Mouse (Mus musculus) hindbrain, embryonic 16.5 days (tissue): ENCODE data around the gene Rflna. TPM values are rescaled to one million over a fixed set of nuclear protein-coding genes. Genes with fewer than 3 reads are reported as not detected.

Experiments
- ATAC-seq: fragments of 200-750 bp; cut with Nextera tagmentation; 2 replicates; pipeline ENCODE4 v1.8.0; 2017; ENCODE audit warnings: moderate TSS enrichment, moderate library complexity
- H3K27ac ChIP-seq: fragments of 300-500 bp; sonication (generic); 2 replicates; pipeline ENCODE4 v1.5.1; 2014; ENCODE audit warnings: low read depth, mild to moderate bottlenecking, control low read depth, low read length, moderate library complexity
- H3K27me3 ChIP-seq: fragments of 300-500 bp; sonication (generic); replicated peaks from 2 replicates; pipeline ENCODE4 v1.6.1; 2014; ENCODE audit warnings: low read length; ENCODE audit not compliant: control insufficient read depth, insufficient read depth
- H3K36me3 ChIP-seq: fragments of 300-500 bp; sonication (generic); 2 replicates; pipeline ENCODE4 v1.6.1; 2014; ENCODE audit warnings: mild to moderate bottlenecking, low read length, moderate library complexity, mixed read lengths; ENCODE audit not compliant: control insufficient read depth, insufficient read depth
- H3K4me1 ChIP-seq: fragments of 300-500 bp; sonication (generic); 2 replicates; pipeline ENCODE4 v1.6.1; 2014; ENCODE audit warnings: low read depth, low read length; ENCODE audit not compliant: control insufficient read depth, insufficient read depth
- H3K4me2 ChIP-seq: fragments of 300-500 bp; sonication (generic); 2 replicates; pipeline ENCODE4 v1.6.1; 2014; ENCODE audit warnings: mild to moderate bottlenecking, low read length, control low read depth, moderate library complexity
- H3K4me3 ChIP-seq: fragments of 300-500 bp; sonication (generic); 2 replicates; pipeline ENCODE4 v1.5.1; 2014; ENCODE audit warnings: mild to moderate bottlenecking, low read length, control low read depth, moderate library complexity
- H3K9ac ChIP-seq: fragments of 300-500 bp; sonication (generic); 2 replicates; pipeline ENCODE4 v1.6.1; 2014; ENCODE audit warnings: low read depth, mild to moderate bottlenecking, control low read depth, low read length, moderate library complexity
- H3K9me3 ChIP-seq: fragments of 300-500 bp; sonication (generic); 2 replicates; pipeline ENCODE4 v1.6.1; 2014; ENCODE audit warnings: mild to moderate bottlenecking, low read length, moderate library complexity; ENCODE audit not compliant: control insufficient read depth
- WGBS: fragments of 180-500 bp; shearing (Covaris S2); extraction: QIAGEN DNeasy Blood & Tissue Kit; methylation state at CpG from one replicate; pipeline ENCODE4 v1.1.7; 2014; 5-methylcytosine and 5-hydroxymethylcytosine counted together
- polyA plus RNA-seq: library from polyadenylated mRNA; unstranded; fragments of >200 nt; fragmentation: Nextera tagmentation; extraction: Ambion mirVana; gene quantifications from 2 replicates; pipeline ENCODE4 v1.2.1, GENCODE M21; 2015

The Rflna gene
- polyA plus RNA-seq, 1 experiment from 2014 or later = 6.9 TPM

DNA sequence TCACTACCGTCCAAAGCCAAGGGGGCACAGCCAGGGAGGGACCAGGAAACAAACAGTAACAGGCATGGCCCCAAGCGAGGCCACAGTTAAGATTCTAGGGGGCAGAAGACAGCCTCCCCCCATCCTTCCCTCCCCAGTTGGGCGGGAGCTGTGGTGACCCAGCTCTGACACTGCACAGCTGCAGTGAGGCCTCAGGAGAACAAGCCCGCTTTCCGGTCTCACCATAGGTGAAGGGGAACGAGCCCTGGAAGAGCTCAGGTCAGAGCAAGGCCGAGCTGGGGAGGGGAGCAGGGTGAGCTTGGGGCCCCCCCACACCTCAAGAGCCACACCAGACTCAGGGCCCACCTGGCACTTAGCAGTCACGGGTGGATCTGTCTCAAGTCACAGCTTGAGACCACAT lies 52.9 kb downstream of the Rflna start:
- Histone ChIP-seq H3K27me3 (no peaks in the 10 kb centered on the region), H3K4me3 (no peak overlapping the region)
- 50% methylated on average over 8 of the region's 8 CpGs for WGBS

DNA sequence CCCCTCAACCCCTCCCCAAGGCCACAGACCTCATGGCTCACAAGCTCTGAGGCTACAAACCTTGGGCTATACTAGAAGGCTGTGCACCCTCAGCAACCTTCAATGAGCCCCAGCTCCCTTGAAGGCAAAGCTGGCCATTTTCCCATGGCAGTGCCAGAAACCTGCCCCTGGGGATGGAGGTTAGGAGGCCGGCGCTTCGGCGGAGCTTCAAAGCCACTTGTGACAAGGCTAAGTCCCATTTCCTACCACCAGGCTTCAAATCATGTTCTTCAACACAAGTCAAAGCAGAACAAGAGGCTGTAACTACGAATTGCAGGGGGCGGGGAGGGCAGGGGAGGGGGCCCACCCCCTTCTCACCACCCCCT lies 53.3 kb downstream of the Rflna start:
- Histone ChIP-seq H3K9me3 (no peaks in the 10 kb centered on the region), H3K4me2 (peak overlapping the region; percentile 68), H3K36me3 (peaks cover 4% of the 10 kb centered on the region; the same call in 1 of the 2 replicates), H3K9ac (peak overlapping the region; percentile 12; the same call in 1 of the 2 replicates), H3K4me3 (no peak overlapping the region), H3K4me1 (peaks cover 41% of the 10 kb centered on the region), H3K27me3 (no peaks in the 10 kb centered on the region), H3K27ac (peak overlapping the region; percentile 10; the same call in 1 of the 2 replicates)
- WGBS = 3% methylated on average over 6 of the region's 6 CpGs
- ATAC-seq = no peak

More for the DNA sequence above, 52.9 kb downstream of the Rflna start:
- Histone ChIP-seq H3K4me1 (peaks cover 41% of the 10 kb centered on the region), H3K9me3 (no peaks in the 10 kb centered on the region), H3K27ac (no peak overlapping the region), H3K36me3 (peaks cover 4% of the 10 kb centered on the region; the same call in 1 of the 2 replicates), H3K4me2 (no peak overlapping the region; the same call in 1 of the 2 replicates), H3K9ac (0 out of 2 replicates have a peak overlapping the region, but pooled peaks have one; percentile 12)
- no peak for ATAC-seq

DNA sequence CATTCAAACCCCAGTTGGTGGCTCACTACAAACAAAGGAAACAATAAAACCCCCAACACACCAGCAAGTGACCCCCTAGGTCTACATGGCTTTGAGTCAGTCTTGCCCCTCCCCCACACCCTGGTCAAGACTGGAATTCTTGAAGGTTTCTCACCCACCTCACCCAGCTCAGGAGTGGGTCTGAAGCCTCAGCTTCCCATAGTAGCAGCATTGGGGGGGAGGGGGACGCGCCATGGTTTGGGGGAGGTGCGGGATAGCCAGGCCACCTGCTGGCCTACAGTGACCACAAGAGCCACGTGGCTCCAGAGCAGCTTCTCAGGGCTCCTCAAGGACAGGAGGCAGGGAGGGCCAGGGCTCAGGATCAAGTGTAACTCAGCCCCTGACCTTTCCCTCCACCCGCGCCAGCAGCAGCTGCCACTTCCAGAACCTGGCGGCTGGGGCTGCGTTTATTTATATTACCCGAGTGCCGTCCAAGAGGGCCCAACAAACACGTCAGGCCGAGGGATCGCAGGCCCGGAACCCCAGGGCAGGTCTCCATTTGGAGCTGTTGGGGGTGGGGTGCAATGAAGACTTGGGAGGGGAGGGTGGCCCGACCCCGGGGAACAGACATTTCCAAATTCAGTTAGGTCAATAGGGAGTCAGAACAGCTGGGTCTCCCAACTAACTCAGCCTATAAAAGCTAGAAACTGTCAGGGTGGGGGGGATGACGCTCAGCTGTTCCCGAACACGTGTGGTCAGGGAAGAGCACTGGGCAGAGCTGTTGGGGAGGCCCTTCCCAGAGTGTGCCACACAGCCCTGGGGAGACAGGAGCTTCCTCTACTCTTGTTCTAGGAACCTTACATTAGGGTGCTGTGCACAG lies 53.9 kb downstream of the Rflna start:
- Histone ChIP-seq H3K27ac (peak overlapping the region; percentile 70), H3K27me3 (no peaks in the 10 kb centered on the region), H3K36me3 (peaks cover 4% of the 10 kb centered on the region; the same call in 1 of the 2 replicates), H3K9ac (peak overlapping the region; percentile 63), H3K4me2 (peak overlapping the region; percentile 68), H3K9me3 (no peaks in the 10 kb centered on the region), H3K4me3 (no peak overlapping the region), H3K4me1 (peaks cover 41% of the 10 kb centered on the region)
- WGBS = 8% methylated on average over 19 of the region's 19 CpGs
- ATAC-seq = no peak

DNA sequence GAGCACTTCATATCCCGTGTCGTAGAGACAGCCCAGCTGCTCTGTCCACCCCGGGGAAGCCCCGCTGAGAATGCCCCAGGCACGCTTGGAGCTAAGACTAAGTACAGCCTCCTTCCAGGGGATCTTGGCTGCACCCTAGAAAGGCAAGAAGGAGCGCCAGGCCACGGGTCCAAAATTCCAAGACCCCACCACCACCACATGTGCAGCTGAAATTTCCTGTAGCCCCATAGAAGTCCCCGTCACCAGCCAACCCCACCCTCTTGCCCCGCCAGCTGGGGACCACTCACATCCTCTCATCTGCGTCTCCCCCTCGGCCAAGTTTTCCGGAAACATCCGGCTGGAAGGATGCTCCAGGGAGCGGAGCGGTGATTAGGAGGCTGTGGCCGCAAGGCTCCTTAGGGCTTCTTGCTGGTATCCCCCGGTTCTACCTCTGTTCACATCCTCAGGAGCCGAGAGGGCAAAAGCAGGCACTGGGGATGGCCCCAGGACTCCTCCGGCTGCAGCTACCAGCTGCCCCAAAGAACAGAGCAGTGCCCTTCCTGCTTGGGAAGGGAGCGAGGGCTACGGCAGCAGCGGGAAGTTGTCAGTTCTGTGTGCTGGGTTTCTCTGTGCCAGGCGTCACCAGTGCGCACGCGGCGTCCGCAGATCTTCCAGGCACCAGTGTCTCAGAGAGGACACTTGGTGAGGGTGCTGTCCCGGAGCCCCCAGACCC lies 54.7 kb downstream of the Rflna start:
- peak overlapping the region; percentile 63 for H3K9ac ChIP-seq
- H3K4me3 ChIP-seq = peak overlapping the region; percentile 35
- H3K4me1 ChIP-seq = peaks cover 42% of the 10 kb centered on the region
- no peaks in the 10 kb centered on the region for H3K27me3 ChIP-seq
- peak; percentile 15; the same call in 1 of the 2 replicates for ATAC-seq
- H3K4me2 ChIP-seq = peak overlapping the region; percentile 68
- 12% methylated on average over 29 of the region's 29 CpGs for WGBS
- peak overlapping the region; percentile 70 for H3K27ac ChIP-seq
- H3K9me3 ChIP-seq = no peaks in the 10 kb centered on the region
- H3K36me3 ChIP-seq = peaks cover 4% of the 10 kb centered on the region; the same call in 1 of the 2 replicates

DNA sequence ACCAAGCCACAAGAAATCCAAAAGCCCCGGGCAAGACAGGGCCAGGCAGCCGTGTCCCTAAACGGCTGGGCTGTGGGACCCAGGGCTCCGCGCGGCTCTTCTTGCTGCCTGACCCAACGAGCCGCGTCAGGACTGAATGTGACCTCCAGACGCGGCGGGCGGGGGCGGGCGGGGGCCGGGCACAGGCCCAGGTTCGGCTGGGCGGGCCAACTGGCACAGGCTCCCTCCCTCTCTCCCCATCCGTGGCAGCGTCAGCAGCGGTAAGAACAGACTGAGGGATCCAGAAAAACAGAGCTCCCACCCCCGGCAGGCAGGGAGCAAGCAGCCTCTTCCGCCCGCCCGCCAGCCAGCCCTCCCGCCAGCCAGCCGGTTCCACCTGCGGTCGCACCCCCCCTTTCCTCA lies 55.2 kb downstream of the Rflna start:
- peaks cover 4% of the 10 kb centered on the region; the same call in 1 of the 2 replicates for H3K36me3 ChIP-seq
- peak overlapping the region; percentile 68 for H3K4me2 ChIP-seq
- no peaks in the 10 kb centered on the region for H3K27me3 ChIP-seq
- peak; percentile 71 for ATAC-seq
- H3K27ac ChIP-seq = peak overlapping the region; percentile 70
- 2% methylated on average over 20 of the region's 29 CpGs for WGBS
- peak overlapping the region; percentile 35 for H3K4me3 ChIP-seq
- no peaks in the 10 kb centered on the region for H3K9me3 ChIP-seq
- H3K9ac ChIP-seq = peak overlapping the region; percentile 63
- H3K4me1 ChIP-seq = peaks cover 43% of the 10 kb centered on the region

Other genes starting within 250 kb of the Rflna start
- gene Ccdc92, start 140.8 kb upstream of the Rflna start, polyA plus RNA-seq = 47.0 and 51.3 TPM in 2 replicates
- gene Zfp664, start 140.5 kb upstream of the Rflna start, polyA plus RNA-seq = 75.7 and 77.1 TPM in 2 replicates
- gene Ncor2, start 176.0 kb downstream of the Rflna start, polyA plus RNA-seq = 23.3 and 26.2 TPM in 2 replicates